Mouse (Mus musculus) small intestine, adult 2 months (tissue): ENCODE data around the gene Olfr1428.

Experiments
- CTCF ChIP-seq: fragments of 200-500 bp; IDR thresholded peaks from 2 replicates; pipeline ENCODE4 v1.5.1; 2012; ENCODE audit warnings: low read depth, mild to moderate bottlenecking, control low read depth, inconsistent platforms, low read length, moderate library complexity, mixed read lengths; ENCODE audit not compliant: insufficient replicate concordance, insufficient read length; ENCODE audit errors: extremely low read depth
- POLR2A ChIP-seq: fragments of 200-500 bp; IDR thresholded peaks from 2 replicates; pipeline ENCODE4 v1.6.1; 2012; ENCODE audit warnings: low read depth, mild to moderate bottlenecking, control low read depth, inconsistent platforms, low read length, moderate library complexity

GRCm38 (mm10) chr19:12116464-12116863, 767 bp upstream of the Olfr1428 start:
- TF ChIP-seq CTCF: no peak
- no peak for TF ChIP-seq POLR2A
